Mouse (Mus musculus): ENCODE data around the gene Gm47791. TPM values are rescaled to one million over a fixed set of nuclear protein-coding genes. Genes with fewer than 3 reads are reported as not detected.

Gene Gm47791
- polyA plus RNA-seq, 1 experiment, result not detected

GRCm38 (mm10) chr1:82804059-82804458, 33.0 kb upstream of the Gm47791 start:
- Histone ChIP-seq H3K4me3 (no peak overlapping the region), H3ac (ENCODE audit: control insufficient read depth, insufficient read length) (no peak overlapping the region)

GRCm38 (mm10) chr1:82803608-82804007, 32.6 kb upstream of the Gm47791 start:
- no peaks in the 10 kb centered on the region for H3K79me2 ChIP-seq (ENCODE audit: control insufficient read depth, insufficient read depth)
- H3K36me3 ChIP-seq (ENCODE audit: control insufficient read depth, insufficient read depth), result no peaks in the 10 kb centered on the region
- TF ChIP-seq MYOG (IDR thresholded peaks at IDR 0.05; ENCODE audit: control insufficient read depth in 1 of 3, insufficient read depth in 1 of 3, insufficient read length in 2 of 3, low read depth in 2 of 3) (no peak), MYOD1 (IDR thresholded peaks at IDR 0.05; ENCODE audit: control insufficient read depth in 1 of 3, insufficient read length in 2 of 3, low read depth in 2 of 3) (no peak), E2F4 (IDR thresholded peaks at IDR 0.05; ENCODE audit: insufficient read depth) (no peak), POLR2A (IDR thresholded peaks at IDR 0.05; ENCODE audit: insufficient read length, low read depth) (no peak), MAX (IDR thresholded peaks at IDR 0.05; ENCODE audit: low read depth) (no peak), TCF12 (IDR thresholded peaks at IDR 0.05; ENCODE audit: insufficient read depth, poor library complexity, severe bottlenecking) (no peak), TCF3 (IDR thresholded peaks at IDR 0.05; ENCODE audit: insufficient read length, low read depth) (no peak), USF1 (IDR thresholded peaks at IDR 0.05; ENCODE audit: low read depth) (no peak), POLR2AphosphoS2 (IDR thresholded peaks at IDR 0.05; ENCODE audit: insufficient read length, low read depth) (no peak), CEBPB (IDR thresholded peaks at IDR 0.05; ENCODE audit: insufficient read depth, poor library complexity, severe bottlenecking) (no peak), REST (IDR thresholded peaks at IDR 0.05; ENCODE audit: insufficient read depth, insufficient read length) (no peak), SRF (IDR thresholded peaks at IDR 0.05; ENCODE audit: control insufficient read depth, insufficient read length, low read depth) (no peak)
- no peak overlapping the region for H3K4me2 ChIP-seq (ENCODE audit: low read depth)
- H3K27me3 ChIP-seq (ENCODE audit: control insufficient read depth, insufficient read depth, insufficient read length), result no peaks in the 10 kb centered on the region
- no peak overlapping the region for H3K4me3 ChIP-seq
- no peak overlapping the region for H3ac ChIP-seq (ENCODE audit: control insufficient read depth, insufficient read length)

More at GRCm38 (mm10) chr1:82804059-82804458, 33.0 kb upstream of the Gm47791 start:
- no peaks in the 10 kb centered on the region for H3K27me3 ChIP-seq (ENCODE audit: control insufficient read depth, insufficient read depth, insufficient read length)
- no peak overlapping the region for H3K4me2 ChIP-seq (ENCODE audit: low read depth)
- H3K79me2 ChIP-seq (ENCODE audit: control insufficient read depth, insufficient read depth), result no peaks in the 10 kb centered on the region
- TF ChIP-seq TCF3 (IDR thresholded peaks at IDR 0.05; ENCODE audit: insufficient read length, low read depth) (no peak), MYOD1 (IDR thresholded peaks at IDR 0.05; ENCODE audit: control insufficient read depth in 1 of 3, insufficient read length in 2 of 3, low read depth in 2 of 3) (no peak), POLR2A (IDR thresholded peaks at IDR 0.05; ENCODE audit: insufficient read length, low read depth) (no peak), SRF (IDR thresholded peaks at IDR 0.05; ENCODE audit: control insufficient read depth, insufficient read length, low read depth) (no peak), MAX (IDR thresholded peaks at IDR 0.05; ENCODE audit: low read depth) (no peak), USF1 (IDR thresholded peaks at IDR 0.05; ENCODE audit: low read depth) (no peak), MYOG (IDR thresholded peaks at IDR 0.05; ENCODE audit: control insufficient read depth in 1 of 3, insufficient read depth in 1 of 3, insufficient read length in 2 of 3, low read depth in 2 of 3) (no peak), E2F4 (IDR thresholded peaks at IDR 0.05; ENCODE audit: insufficient read depth) (no peak), POLR2AphosphoS2 (IDR thresholded peaks at IDR 0.05; ENCODE audit: insufficient read length, low read depth) (no peak), TCF12 (IDR thresholded peaks at IDR 0.05; ENCODE audit: insufficient read depth, poor library complexity, severe bottlenecking) (no peak), REST (IDR thresholded peaks at IDR 0.05; ENCODE audit: insufficient read depth, insufficient read length) (no peak), CEBPB (IDR thresholded peaks at IDR 0.05; ENCODE audit: insufficient read depth, poor library complexity, severe bottlenecking) (no peak)
- no peaks in the 10 kb centered on the region for H3K36me3 ChIP-seq (ENCODE audit: control insufficient read depth, insufficient read depth)

GRCm38 (mm10) chr1:82801105-82801783, 30.2 kb upstream of the Gm47791 start:
- Histone ChIP-seq H3K27me3 (ENCODE audit: control insufficient read depth, insufficient read depth, insufficient read length) (no peaks in the 10 kb centered on the region), H3ac (ENCODE audit: control insufficient read depth, insufficient read length) (no peak overlapping the region), H3K4me3 (no peak overlapping the region), H3K36me3 (ENCODE audit: control insufficient read depth, insufficient read depth) (no peaks in the 10 kb centered on the region), H3K4me2 (ENCODE audit: low read depth) (no peak overlapping the region), H3K79me2 (ENCODE audit: control insufficient read depth, insufficient read depth) (no peaks in the 10 kb centered on the region)
- TF ChIP-seq MYOD1 (IDR thresholded peaks at IDR 0.05; ENCODE audit: control insufficient read depth in 1 of 3, insufficient read length in 2 of 3, low read depth in 2 of 3) (no peak), USF1 (IDR thresholded peaks at IDR 0.05; ENCODE audit: low read depth) (no peak), E2F4 (IDR thresholded peaks at IDR 0.05; ENCODE audit: insufficient read depth) (no peak), POLR2A (IDR thresholded peaks at IDR 0.05; ENCODE audit: insufficient read length, low read depth) (no peak), TCF12 (IDR thresholded peaks at IDR 0.05; ENCODE audit: insufficient read depth, poor library complexity, severe bottlenecking) (no peak), SRF (IDR thresholded peaks at IDR 0.05; ENCODE audit: control insufficient read depth, insufficient read length, low read depth) (no peak)

GRCm38 (mm10) chr1:82798922-82799321, 27.9 kb upstream of the Gm47791 start:
- Histone ChIP-seq H3K36me3 (ENCODE audit: control insufficient read depth, insufficient read depth) (no peaks in the 10 kb centered on the region), H3K4me2 (ENCODE audit: low read depth) (no peak overlapping the region), H3K4me3 (no peak overlapping the region), H3K27me3 (ENCODE audit: control insufficient read depth, insufficient read depth, insufficient read length) (no peaks in the 10 kb centered on the region), H3K79me2 (ENCODE audit: control insufficient read depth, insufficient read depth) (no peaks in the 10 kb centered on the region), H3ac (ENCODE audit: control insufficient read depth, insufficient read length) (no peak overlapping the region)
- TF ChIP-seq CEBPB (IDR thresholded peaks at IDR 0.05; ENCODE audit: insufficient read depth, poor library complexity, severe bottlenecking), result peak; percentile 34; the same call in 1 of the 2 replicates
- TF ChIP-seq E2F4 (IDR thresholded peaks at IDR 0.05; ENCODE audit: insufficient read depth), result no peak
- no peak for TF ChIP-seq SRF (IDR thresholded peaks at IDR 0.05; ENCODE audit: control insufficient read depth, insufficient read length, low read depth)

DNA sequence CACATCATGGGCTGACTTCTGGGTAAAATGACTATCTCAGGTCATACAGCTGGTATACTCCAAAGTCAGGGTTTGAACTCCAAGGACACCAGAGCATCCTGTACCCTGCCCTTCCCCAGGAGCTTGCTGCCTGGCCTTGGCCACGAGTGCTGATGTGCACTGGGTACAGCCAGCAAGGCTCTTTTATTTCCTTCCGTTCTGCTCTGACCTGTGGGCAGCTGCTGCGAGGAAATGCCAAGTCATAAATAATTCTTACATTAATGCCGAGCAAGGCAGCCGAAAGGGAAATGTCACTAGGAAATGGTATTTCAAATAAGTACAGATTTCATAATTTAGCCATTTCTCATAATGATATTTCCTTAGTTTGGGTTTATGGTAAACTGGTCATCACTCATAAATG, 27.3 kb upstream of the Gm47791 start:
- Histone ChIP-seq H3K4me3 (no peak overlapping the region), H3K79me2 (ENCODE audit: control insufficient read depth, insufficient read depth) (no peaks in the 10 kb centered on the region), H3ac (ENCODE audit: control insufficient read depth, insufficient read length) (no peak overlapping the region), H3K4me2 (ENCODE audit: low read depth) (no peak overlapping the region), H3K36me3 (ENCODE audit: control insufficient read depth, insufficient read depth) (no peaks in the 10 kb centered on the region), H3K27me3 (ENCODE audit: control insufficient read depth, insufficient read depth, insufficient read length) (no peaks in the 10 kb centered on the region)
- no peak for TF ChIP-seq USF1 (IDR thresholded peaks at IDR 0.05; ENCODE audit: low read depth)
- TF ChIP-seq TCF12 (IDR thresholded peaks at IDR 0.05; ENCODE audit: insufficient read depth, poor library complexity, severe bottlenecking), result no peak
- no peak for TF ChIP-seq SRF (IDR thresholded peaks at IDR 0.05; ENCODE audit: control insufficient read depth, insufficient read length, low read depth)
- no peak for TF ChIP-seq MAX (IDR thresholded peaks at IDR 0.05; ENCODE audit: low read depth)
- TF ChIP-seq E2F4 (IDR thresholded peaks at IDR 0.05; ENCODE audit: insufficient read depth), result no peak
- TF ChIP-seq MYOG (IDR thresholded peaks at IDR 0.05; ENCODE audit: control insufficient read depth in 1 of 3, insufficient read depth in 1 of 3, insufficient read length in 2 of 3, low read depth in 2 of 3), result no peak
- TF ChIP-seq REST (IDR thresholded peaks at IDR 0.05; ENCODE audit: insufficient read depth, insufficient read length), result no peak
- TF ChIP-seq CEBPB (IDR thresholded peaks at IDR 0.05; ENCODE audit: insufficient read depth, poor library complexity, severe bottlenecking), result no peak
- TF ChIP-seq MYOD1 (IDR thresholded peaks at IDR 0.05; ENCODE audit: control insufficient read depth in 1 of 3, insufficient read length in 2 of 3, low read depth in 2 of 3), result no peak
- no peak for TF ChIP-seq TCF3 (IDR thresholded peaks at IDR 0.05; ENCODE audit: insufficient read length, low read depth)
- no peak for TF ChIP-seq POLR2A (IDR thresholded peaks at IDR 0.05; ENCODE audit: insufficient read length, low read depth)
- no peak for TF ChIP-seq POLR2AphosphoS2 (IDR thresholded peaks at IDR 0.05; ENCODE audit: insufficient read length, low read depth)
